Mouse (Mus musculus) MEL (cell line): ENCODE measurements at regions not wholly inside any gene's neighbourhood (a gene's known extent, or its start where the extent isn't known, plus 50 kb on each side); places are given as distances from the start of the nearest gene placed in this dataset.

ENCODE experiments used
- DNase-seq: peaks from one replicate; pipeline ENCODE4 v3.0.0; 2011; ENCODE audit warnings: low read depth, low spot score
- H3K27ac ChIP-seq: 2 replicates; pipeline ENCODE4 v1.5.1; 2012; ENCODE audit warnings: low read depth, mild to moderate bottlenecking, control low read depth, low read length, moderate library complexity; ENCODE audit not compliant: control insufficient read depth
- H3K27me3 ChIP-seq, 2 experiments: fragments of 150-350 bp in 1 of 2; sonication (generic) in 1 of 2; 2 replicates each; pipeline ENCODE4 v1.6.1; 2012; ENCODE audit warnings: low read length in 2 of 2, mild to moderate bottlenecking in 2 of 2, improper control_type of control experiment in 1 of 2, moderate library complexity in 1 of 2; ENCODE audit not compliant: insufficient read depth in 2 of 2, control insufficient read depth in 1 of 2
- H3K36me3 ChIP-seq, 2 experiments: 2 replicates each; pipeline ENCODE4 v1.6.1; 2012 to 2014; ENCODE audit warnings: low read length in 2 of 2, improper control_type of control experiment in 1 of 2, inconsistent platforms in 1 of 2, mild to moderate bottlenecking in 1 of 2; ENCODE audit not compliant: insufficient read depth in 2 of 2, control insufficient read depth in 1 of 2
- H3K4me1 ChIP-seq, 2 experiments: fragments of 150-350 bp in 1 of 2; sonication (generic) in 1 of 2; 2 replicates each; pipeline ENCODE4 v1.6.1; 2012; ENCODE audit warnings: low read length in 2 of 2, improper control_type of control experiment in 1 of 2, mild to moderate bottlenecking in 1 of 2; ENCODE audit not compliant: insufficient read depth in 2 of 2, control insufficient read depth in 1 of 2
- H3K4me3 ChIP-seq, 2 experiments: fragments of 150-350 bp in 1 of 2; sonication (generic) in 1 of 2; 2 replicates each; pipeline ENCODE4 v1.5.1; 2012; ENCODE audit warnings: low read depth in 2 of 2, low read length in 2 of 2, mild to moderate bottlenecking in 2 of 2, moderate library complexity in 2 of 2, control low read depth in 1 of 2, improper control_type of control experiment in 1 of 2; ENCODE audit not compliant: control insufficient read depth in 1 of 2, insufficient read depth in 1 of 2
- H3K79me2 ChIP-seq: 2 replicates; pipeline ENCODE4 v1.6.1; 2012; ENCODE audit warnings: mild to moderate bottlenecking, low read length, moderate library complexity; ENCODE audit not compliant: control insufficient read depth, poor library complexity, insufficient read depth
- H3K9ac ChIP-seq: 2 replicates; pipeline ENCODE4 v1.6.1; 2012; ENCODE audit warnings: low read depth, mild to moderate bottlenecking, control low read depth, low read length, moderate library complexity; ENCODE audit not compliant: control insufficient read depth, poor library complexity, severe bottlenecking
- H3K9me3 ChIP-seq: fragments of 150-350 bp; sonication (generic); replicated peaks from 2 replicates; pipeline ENCODE4 v1.6.1; 2012; ENCODE audit warnings: mild to moderate bottlenecking, low read length, improper control_type of control experiment, moderate library complexity; ENCODE audit not compliant: insufficient read depth
- BHLHE40 ChIP-seq: IDR thresholded peaks from 2 replicates; pipeline ENCODE4 v1.6.1; 2012; ENCODE audit warnings: low read depth, mild to moderate bottlenecking, inconsistent platforms, low read length, improper control_type of control experiment, borderline replicate concordance
- CHD1 ChIP-seq: IDR thresholded peaks from 2 replicates; pipeline ENCODE4 v1.6.1; 2012; ENCODE audit warnings: low read depth, mild to moderate bottlenecking, inconsistent platforms, low read length, improper control_type of control experiment
- CHD2 ChIP-seq: IDR thresholded peaks from 2 replicates; pipeline ENCODE4 v1.6.1; 2011; ENCODE audit warnings: low read length, improper control_type of control experiment
- CTCF ChIP-seq, 3 experiments: IDR thresholded peaks in 2 of 3; conservative IDR thresholded peaks in 1 of 3; 2 replicates each; pipeline ENCODE4 v1.5.1; 2011 to 2012; ENCODE audit warnings: low read length in 3 of 3, low read depth in 2 of 3, mild to moderate bottlenecking in 2 of 3, improper control_type of control experiment in 1 of 3, inconsistent platforms in 1 of 3, mixed read lengths in 1 of 3, moderate library complexity in 1 of 3; ENCODE audit not compliant: control insufficient read depth in 1 of 3, insufficient read depth in 1 of 3, poor library complexity in 1 of 3, severe bottlenecking in 1 of 3
- EP300 ChIP-seq, 2 experiments: IDR thresholded peaks; 2 replicates each; pipeline ENCODE4 v1.6.1; 2011; ENCODE audit warnings: improper control_type of control experiment in 2 of 2, low read length in 2 of 2, low read depth in 1 of 2, mild to moderate bottlenecking in 1 of 2
- ETS1 ChIP-seq: IDR thresholded peaks from 2 replicates; pipeline ENCODE4 v1.6.1; 2012; ENCODE audit warnings: low read depth, mild to moderate bottlenecking, inconsistent platforms, low read length, improper control_type of control experiment, moderate library complexity
- GABPA ChIP-seq: IDR thresholded peaks from 2 replicates; pipeline ENCODE4 v1.6.1; 2012; ENCODE audit warnings: low read depth, mild to moderate bottlenecking, inconsistent platforms, low read length, improper control_type of control experiment, moderate library complexity
- KAT2A ChIP-seq: conservative IDR thresholded peaks from 2 replicates; pipeline ENCODE4 v1.6.1; 2012; ENCODE audit warnings: low read depth, low read length, improper control_type of control experiment, inconsistent platforms
- MAX ChIP-seq: IDR thresholded peaks from 2 replicates; pipeline ENCODE4 v1.6.1; 2011; ENCODE audit warnings: low read length, improper control_type of control experiment
- MAZ ChIP-seq: IDR thresholded peaks from 2 replicates; pipeline ENCODE4 v1.6.1; 2012; ENCODE audit warnings: low read depth, mild to moderate bottlenecking, inconsistent platforms, low read length, improper control_type of control experiment
- MEF2A ChIP-seq: IDR thresholded peaks from 2 replicates; pipeline ENCODE4 v1.6.1; 2014; ENCODE audit warnings: low read depth, mild to moderate bottlenecking, inconsistent platforms, low read length, improper control_type of control experiment; ENCODE audit not compliant: poor library complexity, insufficient replicate concordance, severe bottlenecking; ENCODE audit errors: extremely low read depth
- MYB ChIP-seq: IDR thresholded peaks from 2 replicates; pipeline ENCODE4 v1.6.1; 2011; ENCODE audit warnings: mild to moderate bottlenecking, low read depth, low read length, improper control_type of control experiment
- MYC ChIP-seq: IDR thresholded peaks from 2 replicates; pipeline ENCODE4 v1.6.1; 2011; ENCODE audit warnings: low read depth, mild to moderate bottlenecking, low read length, improper control_type of control experiment, moderate library complexity
- POLR2A ChIP-seq, 2 experiments: IDR thresholded peaks; 2 replicates each; pipeline ENCODE4 v1.6.1; 2011 to 2012; ENCODE audit warnings: low read length in 2 of 2, mild to moderate bottlenecking in 2 of 2, control low read depth in 1 of 2, improper control_type of control experiment in 1 of 2, low read depth in 1 of 2, moderate library complexity in 1 of 2; ENCODE audit not compliant: control insufficient read depth in 1 of 2, insufficient read depth in 1 of 2, poor library complexity in 1 of 2
- POLR2AphosphoS2 ChIP-seq: IDR thresholded peaks from 2 replicates; pipeline ENCODE4 v1.6.1; 2011; ENCODE audit warnings: low read length, improper control_type of control experiment
- POLR2AphosphoS5 ChIP-seq: IDR thresholded peaks from 2 replicates; pipeline ENCODE4 v1.6.1; 2012; ENCODE audit warnings: low read depth, borderline replicate concordance, mild to moderate bottlenecking, inconsistent platforms, low read length, moderate library complexity, mixed read lengths
- RAD21 ChIP-seq: IDR thresholded peaks from 2 replicates; pipeline ENCODE4 v1.6.1; 2011; ENCODE audit warnings: mild to moderate bottlenecking, low read depth, low read length, improper control_type of control experiment
- SIN3A ChIP-seq: IDR thresholded peaks from 2 replicates; pipeline ENCODE4 v1.6.1; 2012; ENCODE audit warnings: low read length, improper control_type of control experiment, inconsistent platforms
- SMC3 ChIP-seq: IDR thresholded peaks from 2 replicates; pipeline ENCODE4 v1.6.1; 2011; ENCODE audit warnings: low read depth, low read length, improper control_type of control experiment
- TAL1 ChIP-seq: IDR thresholded peaks from 2 replicates; pipeline ENCODE4 v1.6.1; 2012; ENCODE audit warnings: mild to moderate bottlenecking, inconsistent platforms, low read length, moderate library complexity, mixed read lengths
- TBP ChIP-seq: IDR thresholded peaks from 2 replicates; pipeline ENCODE4 v1.8.0; 2011; ENCODE audit warnings: low read depth, low read length, improper control_type of control experiment
- TCF12 ChIP-seq: IDR thresholded peaks from 2 replicates; pipeline ENCODE4 v1.6.1; 2014; ENCODE audit warnings: low read depth, mild to moderate bottlenecking, inconsistent platforms, low read length, improper control_type of control experiment, moderate library complexity
- UBTF ChIP-seq: IDR thresholded peaks from 2 replicates; pipeline ENCODE4 v1.6.1; 2012; ENCODE audit warnings: low read depth, mild to moderate bottlenecking, inconsistent platforms, low read length, improper control_type of control experiment, moderate library complexity, borderline replicate concordance; ENCODE audit not compliant: insufficient read depth
- USF1 ChIP-seq: IDR thresholded peaks from 2 replicates; pipeline ENCODE4 v1.6.1; 2014; ENCODE audit warnings: low read depth, mild to moderate bottlenecking, inconsistent platforms, low read length, improper control_type of control experiment, moderate library complexity
- USF2 ChIP-seq, 2 experiments: IDR thresholded peaks; 2 replicates each; pipeline ENCODE4 v1.6.1; 2011 to 2012; ENCODE audit warnings: improper control_type of control experiment in 2 of 2, low read length in 2 of 2, borderline replicate concordance in 1 of 2, inconsistent platforms in 1 of 2, low read depth in 1 of 2, mild to moderate bottlenecking in 1 of 2; ENCODE audit not compliant: insufficient read depth in 1 of 2
- ZC3H11A ChIP-seq: IDR thresholded peaks from 2 replicates; pipeline ENCODE4 v1.6.1; 2012; ENCODE audit warnings: low read depth, mild to moderate bottlenecking, inconsistent platforms, low read length, improper control_type of control experiment
- ZKSCAN1 ChIP-seq: IDR thresholded peaks from 2 replicates; pipeline ENCODE4 v1.6.1; 2012; ENCODE audit warnings: low read depth, mild to moderate bottlenecking, inconsistent platforms, low read length, improper control_type of control experiment, moderate library complexity
- ZMIZ1 ChIP-seq: IDR thresholded peaks from 2 replicates; pipeline ENCODE4 v1.6.1; 2012; ENCODE audit warnings: low read depth, mild to moderate bottlenecking, inconsistent platforms, low read length, improper control_type of control experiment, moderate library complexity
- ZNF384 ChIP-seq: IDR thresholded peaks from 2 replicates; pipeline ENCODE4 v1.6.1; 2012; ENCODE audit warnings: low read depth, mild to moderate bottlenecking, inconsistent platforms, low read length, improper control_type of control experiment

GRCm38 (mm10) chr1:120961235-120961634 is 359.0 kb downstream of the En1 start:
- no peak overlapping the region for H3K9ac ChIP-seq
- H3K27ac ChIP-seq, result no peak overlapping the region
- H3K27me3 ChIP-seq, result no peaks in the 10 kb centered on the region
- no peaks in the 10 kb centered on the region for H3K4me1 ChIP-seq
- no peak for DNase-seq
- no peaks in the 10 kb centered on the region for H3K79me2 ChIP-seq
- H3K36me3 ChIP-seq, result no peaks in the 10 kb centered on the region
- no peak for TF ChIP-seq ETS1
- TF ChIP-seq TCF12, result no peak
- no peak for TF ChIP-seq MAZ
- no peak for TF ChIP-seq ZC3H11A
- TF ChIP-seq GABPA, result no peak
- TF ChIP-seq MYC, result no peak
- no peak for TF ChIP-seq POLR2A (IDR thresholded peaks at IDR 0.05; ENCODE audit: control insufficient read depth in 1 of 2, insufficient read depth in 1 of 2, low read depth in 1 of 2, low read length in 2 of 2, poor library complexity in 1 of 2)
- TF ChIP-seq MEF2A, result no peak
- TF ChIP-seq MYB, result no peak
- no peak for TF ChIP-seq TAL1
- no peak for TF ChIP-seq POLR2AphosphoS2
- no peak for TF ChIP-seq CHD1
- TF ChIP-seq UBTF, result no peak
- TF ChIP-seq SIN3A, result no peak
- TF ChIP-seq ZMIZ1, result no peak
- no peak for TF ChIP-seq SMC3
- TF ChIP-seq USF2 (IDR thresholded peaks at IDR 0.05; ENCODE audit: borderline replicate concordance in 1 of 2, insufficient read depth in 1 of 2, low read depth in 1 of 2, low read length in 2 of 2), result no peak
- no peaks in the 10 kb centered on the region for H3K9me3 ChIP-seq
- no peak overlapping the region for H3K4me3 ChIP-seq

- DNase-seq, result no peak
- no peak overlapping the region for H3K27ac ChIP-seq
- H3K4me1 ChIP-seq, result no peaks in the 10 kb centered on the region
- H3K9ac ChIP-seq, result no peak overlapping the region
- no peaks in the 10 kb centered on the region for H3K27me3 ChIP-seq
- H3K4me3 ChIP-seq, result no peak overlapping the region
- H3K79me2 ChIP-seq, result no peaks in the 10 kb centered on the region
- no peak for TF ChIP-seq MAZ
- TF ChIP-seq MYB, result no peak
- no peak for TF ChIP-seq EP300 (IDR thresholded peaks at IDR 0.05; ENCODE audit: low read depth in 1 of 2, low read length in 2 of 2)
- TF ChIP-seq GABPA, result no peak
- no peak for TF ChIP-seq RAD21
- no peak for TF ChIP-seq USF2 (IDR thresholded peaks at IDR 0.05; ENCODE audit: borderline replicate concordance in 1 of 2, insufficient read depth in 1 of 2, low read depth in 1 of 2, low read length in 2 of 2)
- TF ChIP-seq ETS1, result no peak
- no peak for TF ChIP-seq POLR2AphosphoS2
- no peak for TF ChIP-seq ZKSCAN1
- no peak for TF ChIP-seq CHD2
- no peak for TF ChIP-seq USF1
- no peak for TF ChIP-seq ZC3H11A
- TF ChIP-seq TBP, result no peak
- no peak for TF ChIP-seq BHLHE40
- TF ChIP-seq KAT2A, result no peak
- TF ChIP-seq POLR2AphosphoS5, result no peak
- no peak for TF ChIP-seq CTCF (IDR thresholded peaks at IDR 0.05 in 2 of 3, conservative IDR thresholded peaks at IDR 0.05 in 1 of 3; ENCODE audit: control insufficient read depth in 1 of 3, insufficient read depth in 1 of 3, low read depth in 2 of 3, low read length in 3 of 3, poor library complexity in 1 of 3, severe bottlenecking in 1 of 3)
- TF ChIP-seq MAX, result no peak
- TF ChIP-seq ZNF384, result no peak
- TF ChIP-seq UBTF, result no peak
- no peaks in the 10 kb centered on the region for H3K36me3 ChIP-seq
- H3K9me3 ChIP-seq, result no peaks in the 10 kb centered on the region
Observed at GRCm38 (mm10) chr1:120961984-120962383, 359.8 kb downstream of the En1 start.
